Mouse (Mus musculus) pancreas, adult 10 weeks (tissue): ENCODE measurements around the gene Krt82. TPM values are rescaled to one million over a fixed set of nuclear protein-coding genes. Genes with fewer than 3 reads are reported as not detected.

ENCODE experiments used
- polyA plus RNA-seq: library from polyadenylated mRNA; stranded (reverse); fragments of 350-450 nt; fragmentation: Illumina TruSeq; extraction: RNeasy Lipid Tissue Mini Kit (QIAGEN cat#74804); gene quantifications from one replicate; pipeline ENCODE4 v1.2.3, GENCODE M21; 2015; ENCODE audit warnings: low read depth, low replicate concordance; ENCODE audit not compliant: insufficient read depth

The Krt82 gene
- not detected for polyA plus RNA-seq

DNA sequence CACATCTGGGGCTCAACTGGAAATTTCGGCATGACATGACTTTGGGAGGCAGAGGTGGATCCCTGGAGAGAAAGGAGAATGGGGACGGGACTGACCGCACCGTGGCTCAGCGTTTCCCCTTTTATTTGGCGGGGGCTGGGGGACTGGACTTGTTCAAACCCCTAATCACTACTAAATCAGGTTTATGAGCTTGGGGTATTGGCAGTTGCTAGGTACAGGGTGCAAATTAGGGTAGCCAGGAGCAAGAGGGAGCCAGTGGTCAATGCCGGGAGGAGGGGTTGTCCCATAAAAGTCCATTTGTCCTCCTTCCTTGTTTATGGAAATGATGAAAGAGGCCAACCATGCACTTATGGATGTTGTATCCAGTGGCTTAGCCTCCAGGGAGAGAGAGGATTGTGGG is at the start of gene Krt82:
Krt82 (minus strand) TSS at position 101 of the 400 bp plus-strand sequence.

DNA sequence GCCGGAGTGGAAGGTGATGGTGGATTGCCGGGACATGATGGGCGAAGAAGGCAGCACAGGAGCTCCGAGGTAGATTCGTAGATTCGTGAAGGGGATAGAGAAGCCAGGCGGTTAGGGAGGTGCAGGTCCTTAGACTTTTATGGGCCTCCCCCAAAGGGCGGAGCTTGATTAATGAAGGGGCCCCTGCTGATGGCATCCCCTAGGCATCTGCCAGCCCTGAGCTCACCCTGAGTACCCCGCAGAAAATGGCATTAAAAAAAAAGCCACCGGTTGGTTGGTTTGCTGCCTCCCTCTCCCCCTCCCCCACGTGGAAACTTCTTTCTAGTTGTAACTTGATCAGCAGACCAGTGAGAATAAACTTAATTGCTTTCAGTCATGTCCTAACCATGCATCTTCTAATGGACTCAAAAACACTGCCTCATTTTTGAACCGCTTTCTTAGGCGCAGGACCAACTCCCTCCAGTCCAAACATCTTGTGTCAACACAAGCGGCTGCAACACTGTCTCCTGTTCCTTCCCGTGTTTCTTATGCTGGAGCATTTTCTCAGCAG is 23.4 kb upstream of the Krt82 start, which contains the start of gene Krt75:
Krt75 (minus strand) TSS at position 109 of the 550 bp plus-strand sequence.

DNA sequence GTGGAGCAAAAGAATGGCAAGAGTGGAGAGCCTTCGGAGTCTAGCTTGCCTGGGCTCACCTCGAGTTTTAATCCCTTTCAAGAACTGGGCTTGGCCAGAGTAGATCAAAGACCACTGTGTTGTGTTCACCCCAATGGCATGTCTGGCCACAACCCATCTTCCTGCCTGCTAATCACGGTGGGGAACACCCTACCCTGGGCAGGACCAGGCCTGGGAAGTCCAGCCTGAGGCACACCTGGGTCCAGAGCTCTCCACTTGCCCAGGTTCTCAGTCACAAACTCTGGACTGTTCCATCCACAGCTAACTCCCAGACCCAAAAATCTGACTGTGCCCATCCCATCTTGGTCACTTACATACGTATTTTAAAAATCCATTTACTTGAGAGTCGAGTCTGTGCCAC is 12.4 kb upstream of the Krt82 start, which contains the start of gene Krt90:
Krt90 (minus strand) TSS at position 101 of the 400 bp plus-strand sequence.

DNA sequence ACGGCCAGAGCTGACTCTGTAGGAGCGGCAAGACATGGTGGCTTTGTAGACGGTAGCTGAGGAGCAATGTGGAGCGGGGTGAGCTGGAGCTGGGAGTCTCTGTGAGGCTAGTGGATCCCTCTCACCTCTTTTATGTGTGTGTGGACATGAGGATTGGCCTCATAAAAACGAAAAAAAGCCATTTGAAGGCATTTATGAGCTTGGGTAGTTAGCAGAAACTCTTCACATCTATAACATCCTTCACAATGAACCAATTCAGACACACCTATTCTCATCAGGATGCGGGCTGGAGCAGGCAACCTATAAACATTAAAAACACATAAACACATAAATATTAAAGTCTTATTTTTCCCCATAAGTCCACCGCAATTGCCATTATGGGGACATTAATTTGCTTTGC is 17.7 kb downstream of the Krt82 start, which contains the start of gene Krt84:
Krt84 (minus strand) TSS at position 101 of the 400 bp plus-strand sequence.

DNA sequence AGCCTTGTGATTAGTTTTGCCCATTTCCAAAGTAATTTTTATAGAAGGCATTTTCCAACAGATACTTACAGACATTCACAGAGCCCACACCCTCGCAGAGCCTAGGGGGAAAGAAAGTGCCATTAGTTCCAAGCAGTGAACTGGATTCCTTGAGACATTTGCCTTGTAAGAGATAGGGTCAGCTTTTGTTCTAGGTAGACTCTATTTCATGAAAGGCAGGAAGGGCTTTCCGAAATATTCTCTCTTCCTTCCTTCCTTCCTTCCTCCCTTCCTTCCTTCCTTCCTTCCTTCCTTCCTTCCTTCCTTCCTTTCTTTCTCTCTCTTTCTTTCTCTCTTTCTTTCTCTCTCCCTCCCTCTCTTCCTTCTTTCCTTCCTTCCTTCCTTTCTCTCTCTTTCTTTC is 33.3 kb downstream of the Krt82 start, which contains the start of gene Gm49425:
Gm49425 (minus strand) TSS at position 101 of the 400 bp plus-strand sequence.

DNA sequence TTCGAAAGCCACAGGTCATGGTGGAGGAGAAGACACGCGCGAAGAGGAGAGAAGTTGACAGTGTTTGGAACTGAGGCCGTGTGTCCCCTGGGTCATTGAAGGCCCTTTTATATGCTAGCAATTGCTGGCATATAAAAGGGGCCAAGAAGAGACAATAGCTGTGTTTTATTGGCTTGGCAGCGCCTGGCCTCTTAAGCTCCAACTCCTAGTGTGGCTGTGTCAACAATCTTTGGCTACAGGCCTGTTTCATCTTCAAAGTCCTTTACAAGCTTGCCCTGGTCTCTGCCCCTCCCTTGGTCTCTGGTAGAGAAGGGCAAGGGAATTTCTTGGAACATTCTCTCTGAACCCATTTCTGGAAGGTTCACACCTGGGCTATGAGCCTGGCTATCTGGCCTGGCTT is 59.0 kb downstream of the Krt82 start, which contains the start of gene Krt83:
Krt83 (minus strand) TSS at position 82 of the 400 bp plus-strand sequence.

Other genes starting within 250 kb of the Krt82 start
- gene Krt80, start 180.5 kb downstream of the Krt82 start, polyA plus RNA-seq: 1.8 TPM
- gene Krt7, start 139.6 kb downstream of the Krt82 start, polyA plus RNA-seq: 8.3 TPM
- not detected for gene Krt87, start 111.9 kb downstream of the Krt82 start, polyA plus RNA-seq
- not detected for gene Krt88, start 102.9 kb downstream of the Krt82 start, polyA plus RNA-seq
- gene Krt81, start 86.9 kb downstream of the Krt82 start, polyA plus RNA-seq: not detected
- not detected for gene Krt86, start 77.2 kb downstream of the Krt82 start, polyA plus RNA-seq
- gene Krt83, start 59.2 kb downstream of the Krt82 start, polyA plus RNA-seq: not detected
- not detected for gene Gm49425, start 33.4 kb downstream of the Krt82 start, polyA plus RNA-seq
- not detected for gene Krt84, start 17.8 kb downstream of the Krt82 start, polyA plus RNA-seq
- not detected for gene Krt90, start 12.3 kb upstream of the Krt82 start, polyA plus RNA-seq
- gene Krt75, start 23.2 kb upstream of the Krt82 start, polyA plus RNA-seq: not detected
- not detected for gene Gm5414, start 77.5 kb upstream of the Krt82 start, polyA plus RNA-seq
- not detected for gene Gm5478, start 96.7 kb upstream of the Krt82 start, polyA plus RNA-seq
- gene Krt6b, start 129.6 kb upstream of the Krt82 start, polyA plus RNA-seq: not detected
- gene Krt6a, start 143.6 kb upstream of the Krt82 start, polyA plus RNA-seq: not detected
- not detected for gene Krt5, start 162.2 kb upstream of the Krt82 start, polyA plus RNA-seq
- not detected for gene Krt71, start 192.4 kb upstream of the Krt82 start, polyA plus RNA-seq
- gene Krt72, start 235.8 kb upstream of the Krt82 start, polyA plus RNA-seq: not detected